Mouse (Mus musculus) heart, embryonic 11.5 days (tissue): ENCODE results near the gene Cog1. TPM values are rescaled to one million over a fixed set of nuclear protein-coding genes. Genes with fewer than 3 reads are reported as not detected.

ENCODE experiments used
- ATAC-seq: fragments of 200-750 bp; cut with Nextera tagmentation; replicated peaks from 2 replicates; pipeline ENCODE4 v1.8.0; 2017; ENCODE audit warnings: moderate library complexity; ENCODE audit not compliant: insufficient number of reproducible peaks, low FRiP score, low TSS enrichment
- H3K27ac ChIP-seq: fragments of 300-500 bp; sonication (generic); 2 replicates; pipeline ENCODE4 v1.5.1; 2014; ENCODE audit warnings: mild to moderate bottlenecking, low read depth, low read length
- H3K27me3 ChIP-seq: fragments of 300-500 bp; sonication (generic); 2 replicates; pipeline ENCODE4 v1.6.1; 2014; ENCODE audit warnings: mild to moderate bottlenecking, low read length, mixed read lengths; ENCODE audit not compliant: control insufficient read depth, insufficient read depth
- H3K36me3 ChIP-seq: fragments of 300-500 bp; sonication (generic); 2 replicates; pipeline ENCODE4 v1.6.1; 2014; ENCODE audit warnings: mild to moderate bottlenecking, low read length, moderate library complexity, mixed read lengths; ENCODE audit not compliant: control insufficient read depth, insufficient read depth
- H3K4me1 ChIP-seq: fragments of 300-500 bp; sonication (generic); 2 replicates; pipeline ENCODE4 v1.6.1; 2014; ENCODE audit warnings: low read length; ENCODE audit not compliant: control insufficient read depth, insufficient read depth
- H3K4me2 ChIP-seq: fragments of 300-500 bp; sonication (generic); 2 replicates; pipeline ENCODE4 v1.6.1; 2014; ENCODE audit warnings: mild to moderate bottlenecking, moderate library complexity
- H3K4me3 ChIP-seq: fragments of 300-500 bp; sonication (generic); 2 replicates; pipeline ENCODE4 v1.5.1; 2014; ENCODE audit warnings: low read depth, low read length
- H3K9ac ChIP-seq: fragments of 300-500 bp; sonication (generic); 2 replicates; pipeline ENCODE4 v1.6.1; 2014; ENCODE audit warnings: mild to moderate bottlenecking, low read depth, low read length, moderate library complexity
- H3K9me3 ChIP-seq: fragments of 300-500 bp; sonication (generic); replicated peaks from 2 replicates; pipeline ENCODE4 v1.6.1; 2016; ENCODE audit warnings: low read length; ENCODE audit not compliant: control insufficient read depth
- WGBS: fragments of 180-500 bp; shearing (Covaris S2); extraction: QIAGEN DNeasy Blood & Tissue Kit; methylation state at CpG from one replicate; pipeline ENCODE4 v1.1.7; 2014; ENCODE audit not compliant: insufficient replicate concordance; 5-methylcytosine and 5-hydroxymethylcytosine counted together
- polyA plus RNA-seq: library from polyadenylated mRNA; unstranded; fragments of >200 nt; fragmentation: Nextera tagmentation; extraction: Ambion mirVana; gene quantifications from 2 replicates; pipeline ENCODE4 v1.2.1, GENCODE M21; 2014

Cog1 gene
- polyA plus RNA-seq, 1 experiment from 2014 or later, result 19.4 TPM

DNA sequence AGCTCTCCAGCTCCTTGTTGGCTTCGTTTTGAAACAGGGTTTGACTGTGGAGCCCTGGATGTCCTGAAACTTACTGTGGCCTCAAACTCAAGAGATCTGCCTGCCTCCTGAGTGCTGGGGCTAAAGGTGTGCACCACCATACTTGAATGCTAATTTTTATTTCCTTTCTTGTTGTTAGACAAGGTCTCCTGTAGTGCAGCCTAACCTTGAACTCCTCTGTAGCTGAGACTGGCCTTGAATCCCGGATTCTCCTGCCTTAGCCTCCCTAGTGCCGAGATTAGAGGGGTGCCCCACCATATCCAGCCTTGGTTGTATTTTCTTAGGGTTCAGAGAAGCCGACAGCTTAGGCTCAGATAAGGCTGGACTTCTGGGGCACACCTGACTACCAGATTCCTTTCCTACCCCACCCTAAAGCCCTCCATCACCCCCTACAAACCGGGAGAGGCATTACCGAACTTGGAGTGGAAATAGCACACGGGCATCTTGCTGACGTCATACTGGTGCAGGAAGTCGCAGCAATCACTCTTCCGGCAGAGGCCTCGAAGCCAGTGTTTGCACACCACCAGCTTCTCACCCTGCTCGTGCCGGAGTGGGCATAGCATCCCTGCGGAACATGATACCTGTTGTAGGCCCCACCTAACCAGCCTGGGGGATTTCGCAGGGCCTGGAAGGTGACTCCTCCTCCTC lies 57.1 kb downstream of the Cog1 start:
- Histone ChIP-seq H3K27ac (no peak overlapping the region), H3K4me3 (no peak overlapping the region), H3K36me3 (peaks cover 4% of the 10 kb centered on the region; the same call in 1 of the 2 replicates), H3K9ac (no peak overlapping the region), H3K4me2 (no peak overlapping the region), H3K9me3 (no peaks in the 10 kb centered on the region), H3K27me3 (peaks cover 11% of the 10 kb centered on the region), H3K4me1 (peaks cover 21% of the 10 kb centered on the region)
- no peak for ATAC-seq
- 77% methylated on average over 15 of the region's 15 CpGs for WGBS

DNA sequence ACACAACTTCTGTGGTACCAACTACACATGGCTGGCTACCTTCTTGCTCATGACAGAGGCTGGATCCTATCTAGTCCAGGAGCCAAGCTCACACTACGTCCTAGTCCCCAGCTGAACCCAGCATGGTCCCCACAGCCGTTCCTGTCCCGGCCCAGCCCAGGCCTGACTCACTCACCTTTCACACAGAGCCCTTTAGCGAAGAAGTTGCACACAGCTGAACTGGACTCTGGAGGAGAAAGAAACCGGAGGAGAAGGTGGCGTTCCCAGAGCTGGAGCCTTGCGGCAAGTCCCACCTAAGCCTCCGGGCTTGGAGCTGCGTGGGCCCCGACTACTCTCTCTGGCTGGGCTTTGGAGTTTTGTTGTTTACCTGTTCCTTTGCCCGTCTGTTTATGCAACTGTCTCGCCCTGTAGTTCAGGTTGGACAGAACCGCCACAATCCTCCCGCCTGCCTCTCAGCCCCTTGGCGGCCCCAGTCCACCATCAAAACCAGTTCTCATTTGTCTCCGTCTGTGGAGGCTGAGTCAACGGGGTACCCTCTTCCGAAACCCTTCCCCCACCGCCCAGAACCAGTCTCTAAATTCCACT lies 59.8 kb downstream of the Cog1 start:
- Histone ChIP-seq H3K27me3 (peaks cover 11% of the 10 kb centered on the region), H3K36me3 (peaks cover 4% of the 10 kb centered on the region; the same call in 1 of the 2 replicates), H3K27ac (no peak overlapping the region), H3K4me3 (no peak overlapping the region), H3K9ac (no peak overlapping the region), H3K9me3 (no peaks in the 10 kb centered on the region), H3K4me1 (peaks cover 21% of the 10 kb centered on the region), H3K4me2 (peak overlapping the region; percentile 41; the same call in 1 of the 2 replicates)
- ATAC-seq, result no peak
- 49% methylated on average over 19 of the region's 19 CpGs for WGBS

DNA sequence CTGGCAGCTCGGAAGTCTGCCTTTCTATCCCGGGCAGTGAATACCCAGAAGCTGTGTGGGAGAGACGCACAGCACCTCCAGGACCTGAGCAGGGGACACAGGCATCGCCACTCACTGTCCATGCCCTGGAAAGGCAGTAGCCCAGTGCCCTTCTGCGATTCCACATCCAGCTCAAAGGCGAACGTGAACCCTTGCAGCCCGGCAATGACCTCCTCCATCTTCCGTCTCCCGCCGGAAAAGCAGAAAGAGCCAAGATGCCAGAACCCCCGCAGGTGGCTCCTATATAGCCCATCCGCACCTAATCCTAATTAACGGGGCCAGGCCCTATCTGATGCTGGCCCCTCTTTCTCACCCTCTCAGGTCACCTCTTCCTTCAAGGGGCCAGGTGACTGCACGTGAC lies 60.3 kb downstream of the Cog1 start:
- 0 out of 2 replicates have a peak, but pooled peaks have one; percentile 20 for ATAC-seq
- Histone ChIP-seq H3K9ac (no peak overlapping the region), H3K27ac (no peak overlapping the region), H3K27me3 (peaks cover 11% of the 10 kb centered on the region), H3K4me1 (peaks cover 18% of the 10 kb centered on the region), H3K36me3 (peaks cover 4% of the 10 kb centered on the region; the same call in 1 of the 2 replicates), H3K4me3 (no peak overlapping the region), H3K4me2 (peak overlapping the region; percentile 41), H3K9me3 (no peaks in the 10 kb centered on the region)
- WGBS, result 15% methylated on average over 15 of the region's 15 CpGs

DNA sequence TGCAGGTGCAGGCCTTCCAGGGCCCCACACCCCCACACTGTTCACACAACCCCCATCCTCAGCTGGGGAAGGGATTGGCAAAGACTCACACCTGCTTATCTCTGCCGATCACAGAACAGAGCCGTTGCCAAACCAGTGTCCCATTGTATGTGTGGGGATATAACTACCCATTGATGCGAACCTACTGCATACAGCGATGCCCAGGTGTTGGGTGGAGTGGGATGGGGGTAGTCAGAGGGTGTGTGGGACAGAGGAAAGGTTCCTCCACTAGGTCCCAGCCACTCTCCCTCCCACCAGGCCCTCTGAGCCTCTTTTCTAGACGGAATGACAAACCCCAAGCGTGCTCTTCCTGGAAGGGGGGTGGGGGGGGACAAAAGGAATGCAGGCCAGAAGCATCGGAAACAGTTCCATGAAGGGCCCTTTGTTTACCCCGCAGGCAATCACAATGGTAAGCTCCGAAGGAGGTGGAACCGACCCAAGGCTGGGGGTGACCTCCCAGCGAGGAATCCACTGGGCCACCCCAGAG lies 60.8 kb downstream of the Cog1 start, which contains the start of gene Cpsf4l:
Cpsf4l (minus strand) TSS at position 287 of the 526 bp plus-strand sequence.
- no peak for ATAC-seq
- H3K4me3 ChIP-seq, result no peak within 1 kb of the TSS

DNA sequence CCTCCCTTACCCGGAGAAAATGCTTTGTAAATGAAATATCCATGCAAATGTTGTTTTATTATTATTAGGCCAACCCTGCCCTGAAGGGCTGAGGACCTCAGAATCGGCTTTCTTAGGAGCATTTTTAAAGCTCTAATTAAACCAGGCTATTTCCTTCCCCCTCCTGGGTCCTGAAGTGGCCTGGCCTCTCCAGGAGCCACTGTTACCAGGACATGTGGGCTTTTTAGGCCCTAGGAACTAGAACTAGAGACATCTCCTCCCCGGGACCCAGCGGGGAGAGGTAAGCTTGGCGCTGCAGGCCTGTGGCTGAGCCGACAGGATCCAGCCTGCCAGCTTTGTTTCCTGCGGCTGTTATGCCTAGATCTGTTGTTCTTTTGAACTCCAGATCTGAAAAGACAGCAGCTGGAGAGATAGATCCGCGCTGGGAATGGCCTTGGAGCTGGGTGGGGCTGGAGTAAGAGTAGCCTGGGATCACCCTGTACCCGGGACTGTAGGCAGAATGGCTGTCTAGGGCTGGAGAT lies 61.3 kb downstream of the Cog1 start:
- H3K9ac ChIP-seq, result peak overlapping the region; percentile 66
- no peak; the same call in 1 of the 2 replicates for ATAC-seq
- WGBS, result 6% methylated on average over 10 of the region's 10 CpGs
- no peaks in the 10 kb centered on the region for H3K9me3 ChIP-seq
- no peak overlapping the region for H3K4me3 ChIP-seq
- H3K36me3 ChIP-seq, result peaks cover 4% of the 10 kb centered on the region; the same call in 1 of the 2 replicates
- peaks cover 11% of the 10 kb centered on the region for H3K27me3 ChIP-seq
- peak overlapping the region; percentile 14; the same call in 1 of the 2 replicates for H3K4me2 ChIP-seq
- peak overlapping the region; percentile 41; the same call in 1 of the 2 replicates for H3K27ac ChIP-seq
- H3K4me1 ChIP-seq, result peaks cover 18% of the 10 kb centered on the region

More for the DNA sequence above, 60.8 kb downstream of the Cog1 start, which contains the start of gene Cpsf4l:
- Histone ChIP-seq H3K36me3 (peaks cover 4% of the 10 kb centered on the region; the same call in 1 of the 2 replicates), H3K4me2 (peak within 1 kb of the TSS; percentile 41), H3K27ac (peak within 1 kb of the TSS; percentile 41; the same call in 1 of the 2 replicates), H3K9ac (peak within 1 kb of the TSS; percentile 66), H3K4me1 (peaks cover 18% of the 10 kb centered on the region), H3K27me3 (peaks cover 11% of the 10 kb centered on the region), H3K9me3 (no peaks in the 10 kb centered on the region)
- 10% methylated on average over 11 of the region's 11 CpGs for WGBS

DNA sequence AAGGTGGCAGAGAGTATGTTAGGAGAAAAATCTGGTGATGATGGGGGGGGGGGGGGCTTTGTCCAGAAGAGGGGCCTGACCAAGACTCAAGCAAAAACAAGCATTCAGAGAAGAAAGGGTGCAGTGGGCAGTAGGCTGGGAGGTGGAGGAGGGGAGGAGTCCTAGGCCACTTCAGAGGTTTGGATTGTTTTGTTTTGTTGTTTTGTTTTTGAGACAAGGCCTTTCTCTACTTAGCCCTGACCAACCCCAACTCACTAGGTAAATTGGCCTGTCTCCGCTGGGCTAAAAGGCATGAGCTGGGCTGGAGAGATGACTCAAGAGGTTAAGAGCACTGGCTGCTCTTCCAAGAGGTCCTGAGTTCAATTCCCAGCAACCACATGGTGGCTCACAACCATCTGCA lies 62.1 kb downstream of the Cog1 start:
- Histone ChIP-seq H3K4me3 (no peak overlapping the region), H3K27me3 (peaks cover 11% of the 10 kb centered on the region), H3K9ac (no peak overlapping the region), H3K4me2 (no peak overlapping the region), H3K4me1 (peaks cover 18% of the 10 kb centered on the region), H3K27ac (peak overlapping the region; percentile 41; the same call in 1 of the 2 replicates), H3K36me3 (peaks cover 4% of the 10 kb centered on the region; the same call in 1 of the 2 replicates), H3K9me3 (no peaks in the 10 kb centered on the region)
- WGBS, result 73% methylated on average over 1 of the region's 1 CpGs
- no peak for ATAC-seq

DNA sequence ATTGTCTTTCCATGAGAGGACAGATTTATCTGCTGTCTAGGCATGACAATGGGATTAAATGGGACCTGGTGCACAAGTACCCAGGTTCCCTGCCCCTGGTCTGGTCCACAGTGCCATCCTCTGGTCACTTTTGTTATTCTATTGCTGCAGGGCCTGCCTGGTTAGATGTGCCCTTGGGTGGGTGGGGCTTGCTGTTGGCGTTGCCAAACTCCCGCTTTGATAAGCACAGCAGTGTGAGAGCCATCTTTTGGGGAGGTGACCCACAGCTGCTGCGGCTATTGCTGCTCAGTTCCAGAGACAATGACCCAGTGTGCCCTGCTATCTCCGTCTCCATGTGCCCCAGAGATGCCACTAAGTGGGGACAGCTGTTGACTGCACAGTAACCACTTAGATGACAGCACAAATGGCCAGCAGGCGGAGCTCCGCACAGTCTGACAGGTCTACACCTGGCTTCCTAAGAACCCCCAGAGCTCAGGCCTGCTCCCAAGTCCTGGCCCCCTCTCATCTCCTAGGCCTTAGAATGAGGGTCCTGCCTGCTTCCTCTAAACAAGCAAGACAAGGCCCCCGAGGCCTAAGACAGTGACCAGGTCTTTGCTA lies 66.2 kb downstream of the Cog1 start:
- Histone ChIP-seq H3K27me3 (no peaks in the 10 kb centered on the region), H3K9ac (no peak overlapping the region), H3K9me3 (no peaks in the 10 kb centered on the region), H3K36me3 (no peaks in the 10 kb centered on the region), H3K27ac (no peak overlapping the region), H3K4me1 (peaks cover 6% of the 10 kb centered on the region), H3K4me3 (no peak overlapping the region), H3K4me2 (no peak overlapping the region)
- WGBS, result 56% methylated on average over 7 of the region's 7 CpGs
- no peak for ATAC-seq

DNA sequence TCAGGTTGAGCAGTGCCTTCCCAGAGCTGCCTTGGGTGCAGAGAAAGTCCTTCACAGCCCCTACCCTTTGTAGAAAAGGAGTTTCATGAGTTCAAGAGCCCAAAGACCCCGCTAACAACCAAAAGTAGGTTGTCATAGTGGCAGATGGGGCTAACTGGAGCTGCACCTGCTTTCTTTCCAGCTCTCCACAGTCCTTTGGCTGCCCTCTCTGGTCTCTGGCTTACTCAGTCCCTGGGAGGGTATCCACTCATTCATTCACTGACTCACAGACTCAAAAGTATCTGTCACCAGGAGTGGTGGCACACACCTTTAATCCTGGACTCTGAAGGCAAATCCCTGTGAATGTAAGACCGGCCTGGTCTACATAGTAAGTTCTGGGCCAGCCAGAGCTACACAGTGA lies 67.2 kb downstream of the Cog1 start:
- H3K9ac ChIP-seq, result no peak overlapping the region
- H3K4me2 ChIP-seq, result no peak overlapping the region
- H3K4me3 ChIP-seq, result no peak overlapping the region
- H3K27ac ChIP-seq, result no peak overlapping the region
- no peaks in the 10 kb centered on the region for H3K9me3 ChIP-seq
- no peak for ATAC-seq
- no peaks in the 10 kb centered on the region for H3K36me3 ChIP-seq
- WGBS, result 87% methylated on average over 2 of the region's 2 CpGs
- no peaks in the 10 kb centered on the region for H3K27me3 ChIP-seq
- no peaks in the 10 kb centered on the region for H3K4me1 ChIP-seq
